Mouse (Mus musculus): ENCODE results near the gene Efcab9. TPM values are rescaled to one million over a fixed set of nuclear protein-coding genes. Genes with fewer than 3 reads are reported as not detected.

Gene Efcab9
- polyA plus RNA-seq, 1 experiment from 2014 or later, result not detected

GRCm38 (mm10) chr11:32474725-32475124, 57.2 kb downstream of the Efcab9 start:
- 91% methylated on average over 3 of the region's 3 CpGs for WGBS

More at GRCm38 (mm10) chr11:32474725-32475124, 57.2 kb downstream of the Efcab9 start:
- Histone ChIP-seq H3K4me2 (replicated peaks) (no peak overlapping the region), H3K9me3 (ENCODE audit: control insufficient read depth, low read length) (no peaks in the 10 kb centered on the region), H3K9ac (no peak overlapping the region), H3K4me1 (replicated peaks; ENCODE audit: control insufficient read depth, insufficient read depth, low read length) (no peaks in the 10 kb centered on the region; the same call in 1 of the 2 replicates), H3K27ac (no peak overlapping the region), H3K36me3 (replicated peaks; ENCODE audit: control insufficient read depth, insufficient read depth) (no peaks in the 10 kb centered on the region), H3K27me3 (ENCODE audit: control insufficient read depth, insufficient read depth, low read length) (no peaks in the 10 kb centered on the region), H3K4me3 (replicated peaks; ENCODE audit: low read length) (no peak overlapping the region)
- ATAC-seq (ENCODE audit: low FRiP score) (no peak), DNase-seq (ENCODE audit: low spot score) (no peak)

Other genes with a start within 250 kb of the Efcab9 start
- gene Hba-a1, start 248.6 kb downstream of the Efcab9 start, polyA plus RNA-seq (2014; fragmentation: Nextera tagmentation; extraction: Ambion mirVana), result 2,517 and 2,859 TPM in 2 replicates
- 0.82 TPM in 1 of 2 replicates, not detected in the other for gene Hbq1b, start 245.1 kb downstream of the Efcab9 start, polyA plus RNA-seq (2014; fragmentation: Nextera tagmentation; extraction: Ambion mirVana)
- gene Hba-a2, start 235.6 kb downstream of the Efcab9 start, polyA plus RNA-seq (2014; fragmentation: Nextera tagmentation; extraction: Ambion mirVana), result 6,611 and 7,624 TPM in 2 replicates
- 0.96 and 1.2 TPM in 2 replicates for gene Hbq1a, start 232.0 kb downstream of the Efcab9 start, polyA plus RNA-seq (2014; fragmentation: Nextera tagmentation; extraction: Ambion mirVana)
- 21.8 and 23.4 TPM in 2 replicates for gene Sh3pxd2b, start 184.3 kb downstream of the Efcab9 start, polyA plus RNA-seq (2014; fragmentation: Nextera tagmentation; extraction: Ambion mirVana)
- gene Ubtd2, start 76.7 kb downstream of the Efcab9 start, polyA plus RNA-seq (2014; fragmentation: Nextera tagmentation; extraction: Ambion mirVana), result 53.7 and 55.9 TPM in 2 replicates
- 1.8 and 2.2 TPM in 2 replicates for gene Stk10, start 1.2 kb upstream of the Efcab9 start, polyA plus RNA-seq (2014; fragmentation: Nextera tagmentation; extraction: Ambion mirVana)
- 114 and 134 TPM in 2 replicates for gene Fbxw11, start 110.6 kb upstream of the Efcab9 start, polyA plus RNA-seq (2014; fragmentation: Nextera tagmentation; extraction: Ambion mirVana)

All from hindbrain, embryonic 14.5 days (tissue).